Mouse (Mus musculus): ENCODE data around the gene Coro1a. TPM values are rescaled to one million over a fixed set of nuclear protein-coding genes. Genes with fewer than 3 reads are reported as not detected.

Coro1a gene
- polyA plus RNA-seq, 1 experiment from 2014 or later, result 33.3 TPM

DNA sequence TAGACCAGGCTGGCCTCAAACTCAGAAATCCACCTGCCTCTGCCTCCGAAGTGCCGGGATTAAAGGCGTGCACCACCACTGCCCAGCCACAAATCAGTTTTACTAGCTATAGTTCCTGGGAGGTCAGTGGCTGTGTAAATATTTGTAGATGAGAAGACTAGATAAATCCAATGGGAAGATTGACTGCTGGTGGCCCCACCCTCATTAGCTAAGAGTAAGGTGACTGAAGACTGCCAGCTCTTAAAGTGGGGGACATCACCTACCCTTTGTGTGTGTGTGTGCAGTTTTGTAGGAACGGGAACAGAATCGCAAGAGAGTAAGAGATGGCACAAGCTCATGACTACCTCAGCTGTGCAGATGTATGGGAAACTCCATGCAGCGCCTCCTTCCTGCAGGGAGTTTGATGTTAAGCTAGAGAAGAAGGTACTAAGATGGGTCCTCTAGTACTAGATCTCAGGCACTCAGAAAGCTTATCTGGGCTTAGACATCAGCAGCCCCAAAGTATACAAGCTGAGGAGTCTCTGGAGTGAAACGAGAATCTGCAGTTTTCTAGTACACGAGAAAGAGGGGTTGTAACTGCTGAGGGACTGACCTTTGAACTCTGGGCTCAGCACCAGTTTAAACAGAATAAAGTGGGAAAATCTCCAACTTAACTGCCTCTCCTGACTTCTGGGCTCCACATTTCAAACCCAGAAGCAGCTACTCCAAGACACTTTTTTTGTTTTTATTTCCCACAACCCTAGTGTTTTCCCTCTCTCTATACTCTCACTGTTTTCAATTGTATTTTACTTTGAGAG, 28.8 kb downstream of the Coro1a start:
- H3K27me3 ChIP-seq, result no peaks in the 10 kb centered on the region
- no peak for ATAC-seq (ENCODE audit: insufficient number of reproducible peaks, insufficient read depth, low FRiP score, low TSS enrichment, low read depth)
- H3K27ac ChIP-seq, result no peak overlapping the region
- 83% methylated on average over 8 of the region's 8 CpGs for WGBS
- peaks cover 24% of the 10 kb centered on the region for H3K36me3 ChIP-seq
- no peak overlapping the region for H3K4me3 ChIP-seq
- H3K4me2 ChIP-seq, result no peak overlapping the region
- no peaks in the 10 kb centered on the region for H3K9me3 ChIP-seq
- no peak overlapping the region for H3K9ac ChIP-seq
- no peaks in the 10 kb centered on the region for H3K4me1 ChIP-seq

DNA sequence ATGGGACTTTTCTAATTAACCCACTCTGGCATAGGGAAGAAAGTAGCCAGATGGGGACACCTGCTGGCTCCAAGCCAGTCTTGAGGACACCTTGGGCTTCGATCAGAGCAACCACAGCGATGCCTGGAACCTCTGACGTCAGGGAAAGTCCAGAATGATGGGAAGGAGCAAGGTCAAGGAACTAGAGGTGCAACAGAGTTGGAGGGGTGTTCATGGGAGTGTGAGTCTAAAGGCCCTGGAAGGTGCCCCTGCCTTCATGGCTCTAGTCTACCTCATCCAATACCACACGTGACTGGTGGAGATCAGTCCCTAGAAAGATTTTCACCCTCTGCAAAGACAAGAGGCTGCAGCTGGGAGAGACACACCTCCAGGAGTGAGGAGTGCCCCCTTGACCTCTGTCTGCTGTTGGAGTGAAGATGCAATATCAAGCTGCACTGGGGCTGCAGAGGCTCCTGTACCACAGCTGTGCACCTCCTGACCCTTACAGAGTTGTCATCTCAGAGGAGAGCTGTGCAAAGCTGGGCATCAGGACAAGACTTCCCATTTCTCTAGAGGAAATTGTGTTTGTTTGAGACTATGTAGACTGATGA, 30.9 kb downstream of the Coro1a start:
- H3K4me1 ChIP-seq, result no peaks in the 10 kb centered on the region
- H3K4me2 ChIP-seq, result no peak overlapping the region
- 79% methylated on average over 4 of the region's 4 CpGs for WGBS
- ATAC-seq (ENCODE audit: insufficient number of reproducible peaks, insufficient read depth, low FRiP score, low TSS enrichment, low read depth), result no peak
- H3K9me3 ChIP-seq, result no peaks in the 10 kb centered on the region
- no peak overlapping the region for H3K4me3 ChIP-seq
- peaks cover 42% of the 10 kb centered on the region for H3K36me3 ChIP-seq
- H3K27ac ChIP-seq, result no peak overlapping the region
- no peaks in the 10 kb centered on the region for H3K27me3 ChIP-seq
- H3K9ac ChIP-seq, result no peak overlapping the region

DNA sequence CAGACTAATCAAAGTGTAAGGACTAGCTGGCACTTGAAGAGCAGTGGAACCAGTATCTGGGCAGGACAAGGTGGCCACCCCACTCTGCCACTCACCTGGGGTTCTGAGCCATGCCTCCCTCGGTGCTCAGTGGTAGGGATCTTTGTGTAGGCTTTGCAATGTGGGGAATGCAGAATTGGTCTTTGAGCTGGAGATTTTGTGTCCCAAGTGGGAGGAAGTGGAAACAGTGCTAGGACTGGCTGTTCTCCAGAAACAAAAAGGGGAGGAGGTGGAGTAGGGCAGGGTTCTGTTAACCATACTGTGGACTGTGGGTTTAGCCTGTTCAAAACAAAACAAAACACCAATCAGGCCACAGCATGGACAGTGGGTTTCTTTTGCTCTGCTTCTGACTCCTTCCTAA, 31.4 kb downstream of the Coro1a start, which contains the start of gene Sult1a1:
Sult1a1 (minus strand) TSS at position 226 of the 400 bp plus-strand sequence.
- Histone ChIP-seq H3K36me3 (peaks cover 47% of the 10 kb centered on the region), H3K9ac (no peak within 1 kb of the TSS), H3K4me3 (no peak within 1 kb of the TSS), H3K27ac (no peak within 1 kb of the TSS), H3K9me3 (no peaks in the 10 kb centered on the region), H3K4me2 (no peak within 1 kb of the TSS), H3K4me1 (no peaks in the 10 kb centered on the region), H3K27me3 (no peaks in the 10 kb centered on the region)
- 69% methylated on average over 1 of the region's 1 CpGs for WGBS
- ATAC-seq (ENCODE audit: insufficient number of reproducible peaks, insufficient read depth, low FRiP score, low TSS enrichment, low read depth), result no peak

DNA sequence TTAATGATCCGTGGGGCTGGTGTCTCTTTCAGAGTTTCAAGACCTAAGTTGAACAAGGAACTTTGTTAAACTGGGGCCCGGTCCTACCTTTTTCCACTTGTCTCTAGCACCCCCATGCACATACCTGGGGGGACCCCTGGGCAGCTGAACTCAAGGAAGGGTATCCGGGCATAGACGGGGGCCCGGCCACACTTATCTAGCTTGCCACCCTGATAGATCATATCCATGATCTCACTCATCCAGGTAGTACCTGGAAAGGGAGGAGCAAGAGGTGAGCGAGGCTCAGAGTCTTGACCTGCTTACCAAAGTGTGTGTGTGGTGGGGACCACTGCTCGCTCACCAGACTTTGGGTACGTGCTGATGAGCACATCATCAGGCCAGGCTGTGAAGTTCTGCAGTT, 32.5 kb downstream of the Coro1a start:
- ATAC-seq (ENCODE audit: insufficient number of reproducible peaks, insufficient read depth, low FRiP score, low TSS enrichment, low read depth), result no peak
- no peak overlapping the region for H3K4me2 ChIP-seq

DNA sequence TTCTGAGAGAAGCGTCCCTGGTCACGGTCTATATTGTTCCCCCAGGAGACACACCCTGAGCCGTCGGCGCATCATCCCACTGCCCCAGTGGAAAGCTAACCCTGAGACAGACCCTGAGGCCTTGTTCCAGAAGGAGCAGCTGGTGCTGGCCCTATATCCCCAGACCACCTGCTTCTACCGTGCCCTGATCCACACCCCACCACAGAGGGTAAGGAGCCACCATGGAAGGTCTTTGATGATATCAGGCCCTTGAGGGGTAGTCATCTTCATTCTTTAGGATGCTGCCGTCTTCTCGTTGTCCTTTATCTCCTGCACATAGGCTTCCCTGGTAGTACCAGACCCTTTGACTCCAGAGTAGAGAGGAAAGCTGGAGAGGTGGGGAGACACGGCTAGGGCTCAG, 35.5 kb downstream of the Coro1a start:
- H3K27me3 ChIP-seq, result no peaks in the 10 kb centered on the region
- H3K9ac ChIP-seq, result no peak overlapping the region
- WGBS, result 92% methylated on average over 9 of the region's 9 CpGs
- no peak overlapping the region for H3K4me2 ChIP-seq
- no peak overlapping the region for H3K27ac ChIP-seq
- no peaks in the 10 kb centered on the region for H3K4me1 ChIP-seq
- no peak for ATAC-seq (ENCODE audit: insufficient number of reproducible peaks, insufficient read depth, low FRiP score, low TSS enrichment, low read depth)
- H3K4me3 ChIP-seq, result no peak overlapping the region
- peaks cover 46% of the 10 kb centered on the region for H3K36me3 ChIP-seq
- H3K9me3 ChIP-seq, result no peaks in the 10 kb centered on the region

More for the DNA sequence above, 32.5 kb downstream of the Coro1a start:
- H3K9me3 ChIP-seq, result no peaks in the 10 kb centered on the region
- no peak overlapping the region for H3K27ac ChIP-seq
- no peak overlapping the region for H3K9ac ChIP-seq
- H3K4me1 ChIP-seq, result no peaks in the 10 kb centered on the region
- H3K4me3 ChIP-seq, result no peak overlapping the region
- 93% methylated on average over 8 of the region's 8 CpGs for WGBS
- peaks cover 49% of the 10 kb centered on the region for H3K36me3 ChIP-seq
- no peaks in the 10 kb centered on the region for H3K27me3 ChIP-seq

DNA sequence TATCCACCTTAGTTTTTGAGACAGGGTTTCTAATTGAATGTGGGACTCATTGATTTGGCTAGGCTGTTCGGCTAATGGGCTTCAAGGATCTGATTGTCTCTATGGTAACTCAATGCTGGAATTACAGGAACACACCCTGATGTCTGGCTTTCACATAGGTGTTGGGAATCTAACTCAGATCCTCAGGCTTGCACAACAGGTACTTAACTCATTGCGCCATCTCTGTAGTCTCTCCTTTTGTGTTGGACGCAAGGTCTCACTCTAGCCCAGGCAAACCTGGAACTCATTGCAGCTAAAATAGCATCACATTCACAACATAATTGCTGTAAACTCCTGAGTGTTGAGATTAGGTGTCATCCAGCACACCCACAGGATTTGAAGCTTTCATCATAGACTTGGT, 37.4 kb downstream of the Coro1a start:
- peaks cover 55% of the 10 kb centered on the region for H3K36me3 ChIP-seq
- H3K4me1 ChIP-seq, result no peaks in the 10 kb centered on the region
- no peak overlapping the region for H3K9ac ChIP-seq
- H3K27ac ChIP-seq, result no peak overlapping the region
- ATAC-seq (ENCODE audit: insufficient number of reproducible peaks, insufficient read depth, low FRiP score, low TSS enrichment, low read depth), result no peak
- 93% methylated on average over 3 of the region's 3 CpGs for WGBS
- no peak overlapping the region for H3K4me3 ChIP-seq
- no peak overlapping the region for H3K4me2 ChIP-seq
- no peaks in the 10 kb centered on the region for H3K9me3 ChIP-seq
- H3K27me3 ChIP-seq, result no peaks in the 10 kb centered on the region

DNA sequence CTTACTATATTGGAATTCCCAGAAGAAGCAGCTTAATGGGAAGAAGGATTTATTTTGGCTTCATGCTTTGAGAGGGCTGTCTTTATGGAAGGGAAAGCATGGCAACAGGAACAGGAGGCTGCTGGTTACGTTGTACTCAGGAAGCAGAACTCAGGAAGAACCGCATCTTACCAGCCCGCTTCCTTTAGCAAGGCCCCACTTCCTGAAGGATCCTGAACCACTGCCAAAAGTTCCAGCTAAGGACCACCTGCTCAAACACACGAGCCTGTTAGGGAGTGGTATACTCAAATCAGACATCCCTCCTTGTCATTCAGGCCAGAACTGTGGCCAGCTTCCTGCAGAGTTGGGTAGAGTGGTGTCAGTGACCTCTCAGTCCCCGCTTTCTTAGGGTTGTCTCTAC, 39.1 kb downstream of the Coro1a start:
- peak overlapping the region; percentile 51; the same call in 1 of the 2 replicates for H3K27ac ChIP-seq
- no peak for ATAC-seq (ENCODE audit: insufficient number of reproducible peaks, insufficient read depth, low FRiP score, low TSS enrichment, low read depth)
- no peaks in the 10 kb centered on the region for H3K4me1 ChIP-seq
- H3K27me3 ChIP-seq, result no peaks in the 10 kb centered on the region
- H3K4me3 ChIP-seq, result no peak overlapping the region
- no peaks in the 10 kb centered on the region for H3K9me3 ChIP-seq
- 83% methylated on average over 5 of the region's 5 CpGs for WGBS
- H3K9ac ChIP-seq, result 0 out of 2 replicates have a peak overlapping the region, but pooled peaks have one; percentile 8
- peaks cover 63% of the 10 kb centered on the region for H3K36me3 ChIP-seq
- no peak overlapping the region for H3K4me2 ChIP-seq

DNA sequence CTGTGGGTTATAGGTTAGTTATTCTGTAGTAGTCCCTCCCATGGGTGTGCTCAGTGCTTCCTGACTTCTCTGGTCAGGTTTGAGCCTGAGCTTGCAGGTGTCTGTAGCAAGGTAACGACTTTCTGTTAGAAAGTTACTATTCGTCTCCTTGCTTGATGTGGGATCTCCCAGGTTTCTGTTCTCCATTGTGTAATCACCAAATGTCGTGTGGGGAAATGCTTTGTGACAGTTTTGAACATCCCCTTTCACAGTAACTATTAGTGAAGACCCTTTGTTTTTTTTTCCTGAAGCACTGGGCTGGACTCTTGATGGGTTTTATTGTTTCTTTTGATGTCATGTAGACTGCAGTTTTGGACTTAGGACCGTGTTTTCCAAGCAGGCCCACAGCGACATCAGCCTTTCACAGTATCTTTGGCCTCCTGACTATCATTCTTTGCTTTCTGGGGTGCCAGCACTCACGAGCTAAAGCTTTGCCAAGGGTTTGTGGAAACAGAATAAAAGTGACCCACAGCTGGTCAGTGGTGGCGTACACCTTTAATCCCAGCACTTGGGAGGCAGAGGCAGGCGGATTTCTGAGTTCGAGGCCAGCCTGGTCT, 40.0 kb downstream of the Coro1a start:
- WGBS, result 89% methylated on average over 9 of the region's 9 CpGs
- ATAC-seq (ENCODE audit: insufficient number of reproducible peaks, insufficient read depth, low FRiP score, low TSS enrichment, low read depth), result no peak

DNA sequence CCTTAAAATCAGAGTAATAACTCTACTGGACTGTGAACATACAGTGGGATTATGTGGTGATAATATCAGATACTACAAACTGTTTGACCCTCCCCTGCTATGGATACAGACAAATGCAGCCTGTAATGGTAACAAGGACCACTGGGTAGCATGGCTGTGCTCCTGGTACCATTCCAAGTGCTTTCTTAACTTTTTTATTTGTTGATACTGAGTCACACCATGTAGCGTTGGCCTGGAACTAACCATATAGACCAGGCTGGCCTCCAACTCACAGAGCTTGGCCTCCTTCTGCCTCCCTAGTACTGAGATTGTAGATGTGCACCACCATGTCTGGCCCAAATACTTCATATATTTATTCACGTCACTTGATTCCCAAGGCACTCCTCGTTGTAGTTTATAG, 42.3 kb downstream of the Coro1a start:
- no peak for ATAC-seq (ENCODE audit: insufficient number of reproducible peaks, insufficient read depth, low FRiP score, low TSS enrichment, low read depth)
- no peak overlapping the region for H3K27ac ChIP-seq
- no peak overlapping the region for H3K4me2 ChIP-seq
- H3K36me3 ChIP-seq, result peaks cover 40% of the 10 kb centered on the region
- H3K9me3 ChIP-seq, result no peaks in the 10 kb centered on the region
- no peaks in the 10 kb centered on the region for H3K4me1 ChIP-seq
- WGBS, result 96% methylated on average over 3 of the region's 3 CpGs
- H3K4me3 ChIP-seq, result no peak overlapping the region
- H3K27me3 ChIP-seq, result no peaks in the 10 kb centered on the region
- H3K9ac ChIP-seq, result no peak overlapping the region

More for the DNA sequence above, 40.0 kb downstream of the Coro1a start:
- Histone ChIP-seq H3K4me1 (no peaks in the 10 kb centered on the region), H3K4me3 (no peak overlapping the region), H3K27ac (peak overlapping the region; percentile 51; the same call in 1 of the 2 replicates), H3K9ac (no peak overlapping the region), H3K27me3 (no peaks in the 10 kb centered on the region), H3K4me2 (no peak overlapping the region), H3K9me3 (no peaks in the 10 kb centered on the region), H3K36me3 (peaks cover 54% of the 10 kb centered on the region)

DNA sequence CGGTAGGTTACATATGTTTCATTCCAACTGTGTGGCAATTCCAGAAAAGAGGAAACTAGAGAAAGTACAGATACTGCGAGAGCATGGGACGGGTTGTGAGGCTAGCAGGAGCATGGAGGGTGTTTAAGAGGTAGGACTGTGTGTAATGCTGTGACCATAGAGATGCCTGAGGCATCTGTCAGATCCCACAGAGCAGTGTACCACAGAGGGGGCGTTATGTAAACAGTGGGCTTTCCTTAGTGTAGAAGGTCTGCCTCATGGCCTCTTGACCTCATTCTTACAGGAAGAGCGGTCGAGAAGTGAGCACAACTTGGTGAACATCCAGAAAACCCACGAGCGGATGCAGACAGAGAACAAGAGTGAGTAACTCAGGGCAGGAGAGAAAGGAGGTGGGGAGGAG, 43.9 kb downstream of the Coro1a start:
- Histone ChIP-seq H3K4me1 (no peaks in the 10 kb centered on the region), H3K27ac (no peak overlapping the region), H3K27me3 (no peaks in the 10 kb centered on the region), H3K9ac (0 out of 2 replicates have a peak overlapping the region, but pooled peaks have one; percentile 1), H3K36me3 (peaks cover 40% of the 10 kb centered on the region), H3K9me3 (no peaks in the 10 kb centered on the region), H3K4me2 (no peak overlapping the region), H3K4me3 (no peak overlapping the region)
- 65% methylated on average over 8 of the region's 8 CpGs for WGBS
- ATAC-seq (ENCODE audit: insufficient number of reproducible peaks, insufficient read depth, low FRiP score, low TSS enrichment, low read depth), result no peak

DNA sequence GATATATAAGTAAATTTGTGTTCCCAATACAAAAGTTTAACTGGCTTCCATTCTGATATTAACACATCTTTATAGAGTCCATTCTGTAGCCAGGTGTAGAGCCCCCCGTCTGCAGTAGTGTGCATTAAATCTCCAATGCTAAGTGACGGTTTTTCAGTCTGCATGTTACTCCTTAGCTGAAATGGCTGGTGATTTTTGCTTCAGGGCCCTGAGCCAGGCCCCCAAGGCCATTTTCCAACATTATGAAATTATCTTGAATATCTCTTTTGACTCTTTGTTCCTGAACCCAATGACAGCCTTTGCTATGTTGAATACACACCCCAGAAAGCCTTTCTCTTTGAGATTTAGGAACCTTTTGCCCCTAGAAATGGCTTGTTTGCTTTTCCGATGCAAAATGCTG, 47.8 kb downstream of the Coro1a start:
- H3K4me2 ChIP-seq, result no peak overlapping the region
- no peaks in the 10 kb centered on the region for H3K9me3 ChIP-seq
- whole genome bisulfite sequencing, result 78% methylated on average over 3 of the region's 3 CpGs
- no peak for ATAC-seq (ENCODE audit: insufficient number of reproducible peaks, insufficient read depth, low FRiP score, low TSS enrichment, low read depth)
- H3K4me1 ChIP-seq, result no peaks in the 10 kb centered on the region
- H3K9ac ChIP-seq, result no peak overlapping the region
- H3K4me3 ChIP-seq, result no peak overlapping the region
- no peak overlapping the region for H3K27ac ChIP-seq
- no peaks in the 10 kb centered on the region for H3K27me3 ChIP-seq
- peaks cover 19% of the 10 kb centered on the region for H3K36me3 ChIP-seq

DNA sequence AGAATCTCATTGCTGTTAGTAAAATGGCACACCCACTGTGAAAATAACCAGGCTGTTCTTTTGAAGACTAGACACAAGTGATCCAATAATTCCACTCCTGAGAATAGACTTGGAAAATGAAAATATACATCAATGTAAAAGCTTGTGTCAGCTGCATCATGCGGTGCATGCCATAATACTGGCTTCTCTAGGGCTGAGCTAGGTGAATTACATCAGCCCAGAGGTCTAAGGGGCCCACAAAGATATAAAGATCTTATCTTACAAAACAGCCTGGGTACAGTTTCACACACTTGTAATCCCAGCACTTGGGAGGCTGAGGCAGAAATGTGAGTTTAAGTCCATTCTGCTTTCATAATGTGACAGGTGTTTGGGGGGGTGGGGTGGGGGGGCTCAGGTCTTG, 50.1 kb downstream of the Coro1a start:
- Histone ChIP-seq H3K4me2 (no peak overlapping the region), H3K27me3 (no peaks in the 10 kb centered on the region), H3K4me3 (no peak overlapping the region), H3K4me1 (no peaks in the 10 kb centered on the region), H3K27ac (no peak overlapping the region), H3K9ac (no peak overlapping the region), H3K36me3 (peaks cover 6% of the 10 kb centered on the region; the same call in 1 of the 2 replicates), H3K9me3 (no peaks in the 10 kb centered on the region)
- 80% methylated on average over 1 of the region's 1 CpGs for WGBS
- ATAC-seq (ENCODE audit: insufficient number of reproducible peaks, insufficient read depth, low FRiP score, low TSS enrichment, low read depth), result no peak

Measured in embryonic facial prominence, embryonic 13.5 days (tissue).